Mouse (Mus musculus) embryo, embryonic 11.5 days (tissue): ENCODE data around the gene Klf11.
"Not testable (repeated sequence)": the region's sequence is repeated elsewhere in the genome, so short reads cannot be mapped to it uniquely, and the experiment has no call there.

Experiments used
- DNase-seq: peaks from one replicate; pipeline ENCODE4 v3.0.0-alpha.2; 2012; ENCODE audit warnings: low read depth, low spot score

Klf11 gene

DNA sequence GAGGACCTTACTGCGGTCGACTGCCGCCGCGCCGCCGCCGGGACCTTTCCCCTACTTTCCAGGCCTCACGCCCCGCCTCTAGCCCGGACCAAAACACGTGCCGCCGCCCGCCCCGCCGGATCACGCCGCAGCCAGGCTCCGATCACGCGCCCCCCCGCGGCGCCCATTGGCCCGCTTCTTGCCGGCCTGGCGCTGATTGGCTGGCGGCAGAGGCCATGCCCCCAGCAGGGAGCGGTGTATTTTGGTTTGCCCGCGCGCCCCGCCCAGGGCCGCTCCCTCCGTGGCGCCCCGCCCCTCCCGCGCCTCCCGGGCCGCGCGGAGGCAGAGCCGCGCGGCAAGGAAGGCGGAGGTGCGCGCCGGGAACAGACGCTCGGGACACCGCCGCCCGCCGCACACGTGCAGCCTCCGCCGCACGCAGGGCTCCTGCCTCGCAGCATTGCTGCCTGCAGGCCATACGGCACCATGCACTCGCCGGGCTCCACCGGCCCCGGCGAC is at the start of gene Klf11:
Gene Klf11, plus strand, starts transcription at position 212 of the 495 bp plus-strand sequence.
- peak; percentile 94 for DNase-seq

DNA sequence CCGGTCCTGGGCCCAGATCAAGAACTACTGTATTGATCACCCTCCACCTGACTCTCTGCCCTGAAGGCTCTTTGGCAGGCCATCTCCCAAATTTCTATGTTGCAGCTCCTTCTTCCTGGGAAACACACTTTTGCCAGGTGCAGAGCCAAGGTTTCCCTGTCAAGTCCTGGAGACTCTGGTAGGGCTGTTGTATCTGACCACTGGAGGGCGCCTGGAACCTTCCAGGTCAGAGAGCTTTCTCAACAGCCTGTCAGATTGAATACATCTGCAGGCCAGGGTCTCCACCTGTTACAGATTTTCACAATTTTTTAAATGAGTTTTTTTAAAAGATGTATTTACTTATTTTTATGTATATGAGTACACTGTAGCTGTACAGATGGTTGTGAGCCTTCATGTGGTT is 47.8 kb upstream of the Klf11 start:
- DNase-seq, result peak; percentile 48

DNA sequence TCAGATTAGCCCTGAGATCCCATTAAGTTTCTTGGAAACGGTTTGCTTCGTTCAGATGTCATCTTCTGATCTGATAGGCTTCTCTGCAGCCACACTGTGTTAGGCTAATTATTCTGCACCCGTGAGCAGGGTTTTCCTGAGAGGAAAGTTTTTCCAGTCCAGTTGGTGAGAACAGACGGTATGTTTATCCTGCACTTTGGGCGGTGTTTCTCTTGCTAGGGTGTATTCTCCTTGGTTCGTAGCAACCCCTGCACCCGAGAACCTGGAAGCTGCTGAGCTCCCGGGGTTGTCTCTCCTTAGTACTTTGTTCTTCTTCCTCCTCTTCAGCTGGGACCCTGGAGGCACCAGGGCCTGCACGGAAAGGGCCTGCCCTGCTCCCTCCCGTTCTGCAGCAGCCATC is 44.9 kb upstream of the Klf11 start:
- DNase-seq, result no peak

DNA sequence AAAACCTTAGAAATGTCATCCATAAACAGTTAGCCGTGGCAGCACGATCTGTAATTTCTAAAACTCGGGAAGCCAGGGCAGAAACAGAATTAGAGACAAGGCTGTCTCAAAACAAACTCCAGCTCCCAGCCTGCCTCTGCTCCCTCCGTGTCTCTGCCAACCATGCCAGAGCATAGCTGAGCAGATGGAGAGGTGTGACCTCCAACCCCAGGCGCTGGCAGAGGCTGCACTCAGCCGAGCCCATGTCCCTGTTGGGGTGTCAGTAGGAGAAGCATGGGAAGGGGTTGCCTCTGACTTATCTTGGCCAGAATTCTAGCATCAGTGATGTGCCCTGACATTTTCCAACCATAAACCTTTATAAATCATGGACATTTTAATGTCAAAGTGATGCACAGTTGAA is 38.5 kb upstream of the Klf11 start:
- no peak for DNase-seq

- DNase-seq, result no peak
Measured at GRCm38 (mm10) chr12:24614452-24615075, 36.5 kb upstream of the Klf11 start.

GRCm38 (mm10) chr12:24615140-24615539 is 35.9 kb upstream of the Klf11 start:
- DNase-seq, result no peak

GRCm38 (mm10) chr12:24619436-24619835 is 31.6 kb upstream of the Klf11 start:
- no peak for DNase-seq

DNA sequence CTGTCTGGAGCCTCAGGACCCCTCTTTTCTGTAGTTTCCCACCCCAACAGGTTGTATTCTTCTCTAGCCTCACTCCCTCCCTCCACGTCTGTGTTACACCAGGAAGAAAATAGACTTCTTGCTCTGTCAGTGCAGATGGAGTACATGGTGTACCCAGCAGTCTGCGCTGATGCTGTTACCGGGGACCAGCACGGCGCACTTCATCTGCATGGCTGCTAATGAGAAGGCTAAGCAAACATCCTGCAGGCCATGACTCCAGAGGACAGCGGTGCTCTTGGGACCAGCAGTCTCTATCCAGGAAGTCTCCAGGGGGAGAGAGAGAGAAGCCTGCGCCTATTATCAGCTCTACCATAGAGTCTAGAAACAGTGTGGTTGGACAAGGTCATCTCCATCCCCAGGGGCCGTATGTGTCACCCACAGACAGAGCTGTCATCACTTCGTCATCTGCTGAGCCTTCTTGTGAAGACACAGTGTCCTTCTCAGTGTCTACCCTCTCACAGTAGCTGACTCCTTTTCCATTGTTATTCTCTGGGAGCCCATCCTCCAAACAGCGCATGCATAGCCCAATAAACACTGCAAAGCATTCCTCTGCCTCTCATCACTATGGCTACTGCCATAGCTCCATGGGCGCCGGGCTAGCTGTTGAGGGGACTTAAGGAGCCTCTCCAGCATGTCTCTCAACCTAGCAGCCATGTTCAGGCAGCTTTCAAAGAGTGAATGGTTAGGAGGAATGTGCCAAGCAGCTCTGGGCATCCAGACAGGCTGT is 27.4 kb upstream of the Klf11 start:
- no peak for DNase-seq

GRCm38 (mm10) chr12:24626401-24626800 is 24.7 kb upstream of the Klf11 start:
- no peak for DNase-seq

- no peak for DNase-seq
Measured at GRCm38 (mm10) chr12:24627215-24627614, 23.9 kb upstream of the Klf11 start.

GRCm38 (mm10) chr12:24630220-24630619 is 20.9 kb upstream of the Klf11 start:
- DNase-seq, result no peak

DNA sequence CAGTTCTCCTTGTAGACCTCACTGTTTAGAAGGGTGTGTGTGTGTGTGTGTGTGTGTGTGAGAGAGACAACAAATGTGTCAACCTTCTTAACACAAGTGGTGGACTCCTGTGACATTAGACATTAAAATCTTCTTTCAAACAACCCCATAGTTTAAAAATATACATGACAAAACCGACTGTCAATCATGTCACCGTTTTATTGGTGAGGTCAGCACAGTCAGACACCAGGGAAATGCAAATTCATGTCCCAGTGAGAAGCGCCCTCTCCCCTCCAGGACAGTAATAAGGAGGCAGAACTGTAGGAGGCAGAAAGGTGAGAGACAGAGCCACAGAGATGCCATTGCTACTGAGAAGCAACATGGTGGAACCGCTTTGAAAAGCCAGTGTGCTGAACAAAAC is 18.7 kb upstream of the Klf11 start:
- DNase-seq, result no peak

GRCm38 (mm10) chr12:24633753-24634191 is 17.3 kb upstream of the Klf11 start:
- DNase-seq, result no peak

- DNase-seq, result no peak
Measured at GRCm38 (mm10) chr12:24634212-24634611, 16.9 kb upstream of the Klf11 start.

DNA sequence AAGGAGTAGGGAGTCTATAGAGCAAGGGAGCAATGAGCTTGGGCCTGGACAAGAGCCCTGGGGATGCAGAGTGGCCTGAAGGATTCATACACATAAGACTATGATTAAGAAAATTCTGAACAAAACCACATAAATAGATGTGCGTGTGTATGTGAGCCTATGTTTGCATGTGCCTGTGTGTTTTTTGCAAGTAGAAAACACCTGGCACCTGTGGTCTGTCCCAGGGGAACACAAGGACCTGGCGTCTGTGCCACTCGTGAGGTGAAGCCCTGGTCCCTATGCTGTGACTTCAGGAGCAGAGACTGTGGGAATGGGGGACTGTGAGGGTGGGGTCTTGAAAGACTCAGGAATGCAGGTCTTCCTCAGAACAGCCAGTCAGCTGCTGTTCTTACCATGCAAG is 16.4 kb upstream of the Klf11 start:
- DNase-seq, result no peak

GRCm38 (mm10) chr12:24638787-24639186 is 12.3 kb upstream of the Klf11 start:
- DNase-seq, result not testable (repeated sequence)

- DNase-seq, result no peak
Measured at GRCm38 (mm10) chr12:24642370-24642802, 8.7 kb upstream of the Klf11 start.

DNA sequence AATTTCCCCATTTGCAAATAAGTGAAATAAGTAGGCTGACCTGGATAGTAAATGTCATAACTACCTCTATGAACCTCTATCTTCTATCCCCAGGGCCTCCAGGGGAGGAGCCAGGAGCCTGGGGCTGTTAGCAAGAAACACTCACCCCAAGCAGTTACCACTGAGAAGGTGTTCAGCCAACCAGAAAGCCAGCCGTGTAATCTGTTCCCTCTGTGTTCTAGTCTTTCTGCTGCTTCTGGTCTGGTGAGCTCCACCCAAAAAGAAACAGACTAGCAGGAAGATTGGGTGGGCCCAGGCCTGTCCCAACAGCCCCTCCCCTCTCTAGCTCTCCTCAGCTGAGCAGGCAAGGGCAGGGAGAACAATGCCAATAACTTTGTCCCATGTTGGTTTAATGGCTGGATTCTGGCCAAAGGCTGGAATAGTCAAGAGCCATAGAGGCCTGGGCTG is 6.9 kb upstream of the Klf11 start:
- DNase-seq, result no peak

DNA sequence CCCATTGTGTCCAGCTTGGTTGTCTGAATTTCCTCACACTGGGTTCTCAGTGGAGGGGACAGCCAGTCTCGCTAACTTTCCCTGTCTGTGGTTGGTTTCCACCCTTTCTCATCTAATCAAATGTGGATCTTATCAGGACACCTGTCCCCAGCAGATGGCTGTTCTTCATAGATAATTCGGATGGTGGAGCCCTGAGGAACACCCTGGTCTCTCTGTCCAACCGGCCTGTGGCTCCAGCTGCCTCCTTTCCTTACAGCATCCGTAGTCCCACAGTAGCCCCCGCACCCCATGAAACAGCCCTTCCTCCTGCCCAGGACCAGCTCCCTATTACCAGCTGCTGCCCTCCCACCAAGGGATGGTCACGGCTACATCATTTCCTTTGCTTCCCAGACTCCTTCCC is 5.2 kb upstream of the Klf11 start:
- no peak for DNase-seq

GRCm38 (mm10) chr12:24648094-24648493 is 3.0 kb upstream of the Klf11 start:
- no peak for DNase-seq

DNA sequence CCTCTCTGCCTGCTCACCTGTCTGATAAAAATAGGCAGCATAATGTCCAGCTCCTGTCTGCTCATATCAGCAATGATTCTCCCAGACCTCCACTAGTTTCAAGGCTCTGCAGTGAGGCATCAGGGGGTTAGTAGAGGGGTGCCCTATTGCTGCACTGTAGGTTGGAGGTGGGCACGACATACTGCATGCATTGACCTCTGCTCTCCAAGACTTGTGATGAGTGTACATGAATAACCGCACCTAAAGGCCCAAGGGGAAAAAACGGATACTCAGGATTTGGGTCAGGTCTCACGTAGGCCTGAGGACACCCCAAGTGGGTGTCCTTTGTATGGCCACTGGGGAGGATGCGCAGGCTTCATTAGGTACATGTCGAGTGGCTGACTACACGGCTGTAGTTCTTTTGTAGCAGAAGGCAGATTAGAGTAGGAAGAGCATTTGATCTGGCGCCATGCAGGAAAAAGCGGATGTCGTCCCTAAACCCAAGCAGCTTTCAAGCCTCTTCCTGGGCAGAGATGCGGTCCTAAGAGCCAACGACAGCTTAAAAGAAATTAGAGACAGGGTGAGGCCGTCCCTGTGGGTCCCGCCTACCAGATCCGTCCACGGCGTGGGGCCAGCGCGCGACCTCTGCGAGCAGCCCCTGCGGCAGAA is 535 bp upstream of the Klf11 start:
- DNase-seq, result no peak

DNA sequence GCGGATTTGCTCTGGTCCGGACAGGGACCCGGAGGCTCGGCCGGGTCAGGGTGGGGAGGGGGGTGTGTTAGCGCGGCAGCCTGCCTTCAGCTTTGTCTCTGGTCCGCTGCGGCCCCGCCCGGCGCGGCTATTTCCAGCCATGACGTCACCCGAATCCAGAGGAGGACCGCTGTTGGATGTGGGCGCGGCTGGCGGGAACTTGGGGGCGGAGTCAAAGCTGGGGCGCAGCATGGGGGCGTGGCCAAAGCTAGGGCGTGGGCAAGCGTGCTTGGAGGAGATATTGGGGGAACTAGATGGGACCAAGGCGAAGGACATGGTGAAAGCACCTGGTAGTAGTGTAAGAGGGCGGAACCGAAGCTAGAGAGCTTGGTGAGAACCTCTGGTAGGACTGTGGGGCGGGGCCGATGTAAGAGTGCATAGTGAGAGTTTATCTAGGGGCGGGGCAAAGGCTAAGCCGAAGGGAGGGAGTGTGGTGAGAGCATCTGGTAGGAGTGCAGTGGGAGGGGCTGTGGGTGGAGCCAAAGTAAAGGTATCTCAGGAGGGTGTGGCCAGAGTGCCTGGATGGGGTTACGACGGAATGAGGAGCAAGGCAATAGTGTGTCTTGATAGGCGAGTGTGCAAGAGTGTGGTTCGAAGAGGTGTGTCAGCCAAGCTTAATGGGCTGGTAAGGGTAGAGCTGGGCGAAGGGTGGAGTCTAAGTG is 718 bp downstream of the Klf11 start:
- peak; percentile 90 for DNase-seq
